Mouse (Mus musculus): Measurements from ENCODE around the gene Ptgfrn. TPM values are rescaled to one million over a fixed set of nuclear protein-coding genes. Genes with fewer than 3 reads are reported as not detected.

The Ptgfrn gene
- polyA plus RNA-seq, 1 experiment: 62.8 TPM

DNA sequence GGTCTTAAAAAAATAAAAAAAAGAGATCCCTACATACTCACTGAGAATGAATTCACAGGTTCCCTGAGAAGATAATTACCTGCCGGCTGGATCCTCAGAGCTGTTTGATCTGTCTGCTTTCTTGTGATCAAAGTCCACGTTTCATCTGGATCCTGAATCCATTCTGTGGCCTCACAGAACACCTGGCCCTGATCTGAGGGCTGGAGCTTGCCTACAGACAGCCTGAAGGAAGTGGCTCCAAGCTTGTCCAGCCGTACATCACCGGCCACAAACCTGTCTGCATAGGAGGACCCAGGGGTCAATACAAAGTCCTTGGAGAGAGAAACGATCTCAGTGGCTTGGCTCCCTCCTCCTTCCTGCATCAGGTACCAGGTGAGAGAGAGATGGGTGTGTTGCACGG is 91.6 kb downstream of the Ptgfrn start:
- Histone ChIP-seq H3K79me2 (ENCODE audit: control insufficient read depth, insufficient read depth) (no peaks in the 10 kb centered on the region), H3K27me3 (ENCODE audit: control insufficient read depth, insufficient read depth, insufficient read length) (no peaks in the 10 kb centered on the region), H3K4me2 (ENCODE audit: low read depth) (no peak overlapping the region), H3K36me3 (ENCODE audit: control insufficient read depth, insufficient read depth) (no peaks in the 10 kb centered on the region), H3ac (ENCODE audit: control insufficient read depth, insufficient read length) (no peak overlapping the region), H3K4me3 (no peak overlapping the region)
- TF ChIP-seq MAX (IDR thresholded peaks at IDR 0.05; ENCODE audit: low read depth) (no peak), USF1 (IDR thresholded peaks at IDR 0.05; ENCODE audit: low read depth) (no peak), MYOD1 (IDR thresholded peaks at IDR 0.05; ENCODE audit: control insufficient read depth in 1 of 3, insufficient read length in 2 of 3, low read depth in 2 of 3) (no peak), MYOG (IDR thresholded peaks at IDR 0.05; ENCODE audit: control insufficient read depth in 1 of 3, insufficient read depth in 1 of 3, insufficient read length in 2 of 3, low read depth in 2 of 3) (no peak), TCF12 (IDR thresholded peaks at IDR 0.05; ENCODE audit: insufficient read depth, poor library complexity, severe bottlenecking) (no peak), REST (IDR thresholded peaks at IDR 0.05; ENCODE audit: insufficient read depth, insufficient read length) (no peak), POLR2A (IDR thresholded peaks at IDR 0.05; ENCODE audit: insufficient read length, low read depth) (no peak), TCF3 (IDR thresholded peaks at IDR 0.05; ENCODE audit: insufficient read length, low read depth) (no peak), E2F4 (IDR thresholded peaks at IDR 0.05; ENCODE audit: insufficient read depth) (no peak), POLR2AphosphoS2 (IDR thresholded peaks at IDR 0.05; ENCODE audit: insufficient read length, low read depth) (no peak), SRF (IDR thresholded peaks at IDR 0.05; ENCODE audit: control insufficient read depth, insufficient read length, low read depth) (no peak), CEBPB (IDR thresholded peaks at IDR 0.05; ENCODE audit: insufficient read depth, poor library complexity, severe bottlenecking) (no peak)

DNA sequence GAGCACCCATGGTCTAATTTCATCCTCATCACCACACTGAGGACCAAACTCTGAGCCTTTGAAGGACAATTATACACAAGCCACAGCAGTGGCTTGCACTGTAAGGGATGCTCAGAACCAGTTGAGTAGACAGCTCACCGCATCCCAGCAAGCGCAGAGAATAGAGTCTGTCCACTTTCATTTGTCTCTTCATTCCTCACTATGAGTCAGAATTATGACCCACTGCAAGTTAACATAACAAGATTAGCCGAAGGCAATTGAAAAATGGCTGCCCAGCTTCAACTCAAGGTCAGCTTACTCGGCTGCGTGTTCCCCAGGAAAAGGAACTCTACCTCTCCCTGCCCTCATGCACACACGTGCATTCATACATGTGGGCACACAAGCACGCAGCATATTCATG is 94.0 kb downstream of the Ptgfrn start:
- TF ChIP-seq TCF3 (IDR thresholded peaks at IDR 0.05; ENCODE audit: insufficient read length, low read depth) (no peak), POLR2AphosphoS2 (IDR thresholded peaks at IDR 0.05; ENCODE audit: insufficient read length, low read depth) (no peak), E2F4 (IDR thresholded peaks at IDR 0.05; ENCODE audit: insufficient read depth) (no peak), POLR2A (IDR thresholded peaks at IDR 0.05; ENCODE audit: insufficient read length, low read depth) (no peak), TCF12 (IDR thresholded peaks at IDR 0.05; ENCODE audit: insufficient read depth, poor library complexity, severe bottlenecking) (no peak), CEBPB (IDR thresholded peaks at IDR 0.05; ENCODE audit: insufficient read depth, poor library complexity, severe bottlenecking) (no peak)

DNA sequence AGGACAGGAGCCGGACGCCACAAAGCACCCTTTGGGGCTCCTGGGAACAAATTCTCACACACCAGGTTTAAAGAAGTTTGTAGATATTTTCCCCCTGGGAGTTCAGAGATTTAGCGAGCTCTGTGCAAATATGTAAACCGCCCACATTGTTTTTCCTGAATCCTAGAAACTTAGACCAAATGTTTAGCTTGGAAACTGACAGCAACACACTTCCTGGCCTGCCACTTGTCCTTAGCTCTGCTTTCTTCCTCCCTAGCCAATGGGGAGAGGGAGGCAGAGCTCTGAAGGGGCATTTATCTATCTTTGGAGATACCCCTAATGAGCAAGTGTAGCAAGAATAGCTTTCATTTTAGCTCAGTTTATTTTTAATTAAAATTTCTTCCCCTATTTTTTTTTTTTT is 94.8 kb downstream of the Ptgfrn start:
- Histone ChIP-seq H3K79me2 (ENCODE audit: control insufficient read depth, insufficient read depth) (no peaks in the 10 kb centered on the region), H3K36me3 (ENCODE audit: control insufficient read depth, insufficient read depth) (no peaks in the 10 kb centered on the region), H3K4me2 (ENCODE audit: low read depth) (peak overlapping the region; percentile 48), H3K27me3 (ENCODE audit: control insufficient read depth, insufficient read depth, insufficient read length) (no peaks in the 10 kb centered on the region), H3ac (ENCODE audit: control insufficient read depth, insufficient read length) (no peak overlapping the region), H3K4me3 (no peak overlapping the region)
- TF ChIP-seq TCF12 (IDR thresholded peaks at IDR 0.05; ENCODE audit: insufficient read depth, poor library complexity, severe bottlenecking) (no peak), POLR2AphosphoS2 (IDR thresholded peaks at IDR 0.05; ENCODE audit: insufficient read length, low read depth) (no peak), REST (IDR thresholded peaks at IDR 0.05; ENCODE audit: insufficient read depth, insufficient read length) (no peak), TCF3 (IDR thresholded peaks at IDR 0.05; ENCODE audit: insufficient read length, low read depth) (no peak), SRF (IDR thresholded peaks at IDR 0.05; ENCODE audit: control insufficient read depth, insufficient read length, low read depth) (no peak), MAX (IDR thresholded peaks at IDR 0.05; ENCODE audit: low read depth) (no peak), POLR2A (IDR thresholded peaks at IDR 0.05; ENCODE audit: insufficient read length, low read depth) (no peak), CEBPB (IDR thresholded peaks at IDR 0.05; ENCODE audit: insufficient read depth, poor library complexity, severe bottlenecking) (no peak), MYOG (IDR thresholded peaks at IDR 0.05; ENCODE audit: control insufficient read depth in 1 of 3, insufficient read depth in 1 of 3, insufficient read length in 2 of 3, low read depth in 2 of 3) (no peak), MYOD1 (IDR thresholded peaks at IDR 0.05; ENCODE audit: control insufficient read depth in 1 of 3, insufficient read length in 2 of 3, low read depth in 2 of 3) (no peak), USF1 (IDR thresholded peaks at IDR 0.05; ENCODE audit: low read depth) (no peak), E2F4 (IDR thresholded peaks at IDR 0.05; ENCODE audit: insufficient read depth) (no peak)

More for the DNA sequence above, 94.0 kb downstream of the Ptgfrn start:
- no peak overlapping the region for H3ac ChIP-seq (ENCODE audit: control insufficient read depth, insufficient read length)
- no peaks in the 10 kb centered on the region for H3K27me3 ChIP-seq (ENCODE audit: control insufficient read depth, insufficient read depth, insufficient read length)
- H3K36me3 ChIP-seq (ENCODE audit: control insufficient read depth, insufficient read depth): no peaks in the 10 kb centered on the region
- no peak overlapping the region for H3K4me2 ChIP-seq (ENCODE audit: low read depth)
- H3K4me3 ChIP-seq: no peak overlapping the region
- H3K79me2 ChIP-seq (ENCODE audit: control insufficient read depth, insufficient read depth): no peaks in the 10 kb centered on the region

DNA sequence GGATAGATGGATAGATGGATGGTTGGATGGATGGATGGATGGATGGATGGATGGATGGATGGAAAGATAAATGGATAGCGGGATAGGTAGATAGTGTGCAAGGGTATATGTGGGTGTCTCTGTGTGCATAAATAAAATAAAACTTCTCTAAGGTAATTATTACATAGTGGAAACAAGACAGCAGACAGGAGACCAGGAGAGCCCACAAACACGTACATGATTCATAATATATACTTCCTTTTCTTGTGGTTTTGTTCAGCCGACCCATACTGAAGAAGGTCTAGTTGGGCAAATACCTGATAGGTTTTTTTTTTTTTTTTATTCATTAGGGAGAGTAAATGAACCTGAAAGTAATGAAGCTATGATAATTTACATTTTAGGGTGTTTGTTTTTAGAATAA is 96.5 kb downstream of the Ptgfrn start:
- H3K4me3 ChIP-seq: no peak overlapping the region
- H3K36me3 ChIP-seq (ENCODE audit: control insufficient read depth, insufficient read depth): no peaks in the 10 kb centered on the region
- no peaks in the 10 kb centered on the region for H3K27me3 ChIP-seq (ENCODE audit: control insufficient read depth, insufficient read depth, insufficient read length)
- TF ChIP-seq MYOG (IDR thresholded peaks at IDR 0.05; ENCODE audit: control insufficient read depth in 1 of 3, insufficient read depth in 1 of 3, insufficient read length in 2 of 3, low read depth in 2 of 3) (no peak), CEBPB (IDR thresholded peaks at IDR 0.05; ENCODE audit: insufficient read depth, poor library complexity, severe bottlenecking) (no peak), REST (IDR thresholded peaks at IDR 0.05; ENCODE audit: insufficient read depth, insufficient read length) (no peak), SRF (IDR thresholded peaks at IDR 0.05; ENCODE audit: control insufficient read depth, insufficient read length, low read depth) (no peak), E2F4 (IDR thresholded peaks at IDR 0.05; ENCODE audit: insufficient read depth) (no peak), TCF3 (IDR thresholded peaks at IDR 0.05; ENCODE audit: insufficient read length, low read depth) (no peak), MAX (IDR thresholded peaks at IDR 0.05; ENCODE audit: low read depth) (no peak), POLR2AphosphoS2 (IDR thresholded peaks at IDR 0.05; ENCODE audit: insufficient read length, low read depth) (no peak), USF1 (IDR thresholded peaks at IDR 0.05; ENCODE audit: low read depth) (no peak), MYOD1 (IDR thresholded peaks at IDR 0.05; ENCODE audit: control insufficient read depth in 1 of 3, insufficient read length in 2 of 3, low read depth in 2 of 3) (no peak), POLR2A (IDR thresholded peaks at IDR 0.05; ENCODE audit: insufficient read length, low read depth) (no peak), TCF12 (IDR thresholded peaks at IDR 0.05; ENCODE audit: insufficient read depth, poor library complexity, severe bottlenecking) (no peak)
- no peak overlapping the region for H3K4me2 ChIP-seq (ENCODE audit: low read depth)
- H3K79me2 ChIP-seq (ENCODE audit: control insufficient read depth, insufficient read depth): no peaks in the 10 kb centered on the region
- H3ac ChIP-seq (ENCODE audit: control insufficient read depth, insufficient read length): no peak overlapping the region

DNA sequence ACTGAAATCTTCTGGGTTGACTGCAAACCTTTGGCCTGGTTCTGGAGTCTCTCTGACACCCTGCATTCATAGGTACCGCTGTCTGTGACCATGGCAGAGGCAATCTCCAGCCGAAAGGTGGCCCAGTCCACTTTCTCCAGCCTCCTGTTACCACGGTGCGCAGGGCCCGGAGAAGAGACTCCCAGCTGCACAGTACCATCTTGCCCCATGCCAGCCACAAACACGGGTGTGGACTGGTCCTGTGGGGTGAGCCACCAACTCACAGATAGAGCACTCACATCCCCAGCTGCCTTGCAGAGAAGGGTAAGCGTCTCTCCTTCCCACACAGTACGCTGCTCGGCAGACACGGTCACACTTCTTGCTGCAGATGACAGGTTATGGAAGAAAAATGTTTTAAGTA is 97.1 kb downstream of the Ptgfrn start:
- TF ChIP-seq SRF (IDR thresholded peaks at IDR 0.05; ENCODE audit: control insufficient read depth, insufficient read length, low read depth): no peak
- no peak for TF ChIP-seq POLR2A (IDR thresholded peaks at IDR 0.05; ENCODE audit: insufficient read length, low read depth)
- TF ChIP-seq MYOD1 (IDR thresholded peaks at IDR 0.05; ENCODE audit: control insufficient read depth in 1 of 3, insufficient read length in 2 of 3, low read depth in 2 of 3): no peak
- no peak for TF ChIP-seq E2F4 (IDR thresholded peaks at IDR 0.05; ENCODE audit: insufficient read depth)
- TF ChIP-seq MYOG (IDR thresholded peaks at IDR 0.05; ENCODE audit: control insufficient read depth in 1 of 3, insufficient read depth in 1 of 3, insufficient read length in 2 of 3, low read depth in 2 of 3): no peak
- TF ChIP-seq USF1 (IDR thresholded peaks at IDR 0.05; ENCODE audit: low read depth): no peak
- no peak for TF ChIP-seq CEBPB (IDR thresholded peaks at IDR 0.05; ENCODE audit: insufficient read depth, poor library complexity, severe bottlenecking)
- TF ChIP-seq TCF3 (IDR thresholded peaks at IDR 0.05; ENCODE audit: insufficient read length, low read depth): no peak
- no peak for TF ChIP-seq TCF12 (IDR thresholded peaks at IDR 0.05; ENCODE audit: insufficient read depth, poor library complexity, severe bottlenecking)
- no peak for TF ChIP-seq POLR2AphosphoS2 (IDR thresholded peaks at IDR 0.05; ENCODE audit: insufficient read length, low read depth)
- TF ChIP-seq REST (IDR thresholded peaks at IDR 0.05; ENCODE audit: insufficient read depth, insufficient read length): no peak
- TF ChIP-seq MAX (IDR thresholded peaks at IDR 0.05; ENCODE audit: low read depth): no peak
- Histone ChIP-seq H3K4me3 (no peak overlapping the region), H3ac (ENCODE audit: control insufficient read depth, insufficient read length) (no peak overlapping the region), H3K4me2 (ENCODE audit: low read depth) (no peak overlapping the region), H3K27me3 (ENCODE audit: control insufficient read depth, insufficient read depth, insufficient read length) (no peaks in the 10 kb centered on the region), H3K36me3 (ENCODE audit: control insufficient read depth, insufficient read depth) (no peaks in the 10 kb centered on the region), H3K79me2 (ENCODE audit: control insufficient read depth, insufficient read depth) (no peaks in the 10 kb centered on the region)

Measured in myocyte (in vitro differentiated cells).